Mouse (Mus musculus) midbrain, embryonic 13.5 days (tissue): ENCODE data around the gene Trmt1. TPM values are rescaled to one million over a fixed set of nuclear protein-coding genes. Genes with fewer than 3 reads are reported as not detected.

Source experiments
- ATAC-seq: fragments of 200-750 bp; cut with Nextera tagmentation; 2 replicates; pipeline ENCODE4 v1.8.0; 2017; ENCODE audit warnings: mild to moderate bottlenecking, moderate TSS enrichment, moderate library complexity
- H3K27ac ChIP-seq: fragments of 300-500 bp; sonication (generic); 2 replicates; pipeline ENCODE4 v1.5.1; 2015; ENCODE audit warnings: inconsistent platforms, mild to moderate bottlenecking, moderate library complexity
- H3K27me3 ChIP-seq: fragments of 300-500 bp; sonication (generic); 2 replicates; pipeline ENCODE4 v1.6.1; 2015; ENCODE audit warnings: mild to moderate bottlenecking, inconsistent platforms
- H3K36me3 ChIP-seq: fragments of 300-500 bp; sonication (generic); 2 replicates; pipeline ENCODE4 v1.6.1; 2015; ENCODE audit warnings: mild to moderate bottlenecking, inconsistent platforms
- H3K4me1 ChIP-seq: fragments of 300-500 bp; sonication (generic); replicated peaks from 2 replicates; pipeline ENCODE4 v1.6.1; 2015; ENCODE audit warnings: inconsistent platforms
- H3K4me2 ChIP-seq: fragments of 300-500 bp; sonication (generic); replicated peaks from 2 replicates; pipeline ENCODE4 v1.6.1; 2015; ENCODE audit warnings: moderate library complexity, mild to moderate bottlenecking, inconsistent platforms
- H3K4me3 ChIP-seq: fragments of 300-500 bp; sonication (generic); replicated peaks from 2 replicates; pipeline ENCODE4 v1.5.1; 2015; ENCODE audit warnings: mild to moderate bottlenecking, inconsistent platforms
- H3K9ac ChIP-seq: fragments of 300-500 bp; sonication (generic); replicated peaks from 2 replicates; pipeline ENCODE4 v1.6.1; 2015; ENCODE audit warnings: mild to moderate bottlenecking, inconsistent platforms
- H3K9me3 ChIP-seq: fragments of 300-500 bp; sonication (generic); 2 replicates; pipeline ENCODE4 v1.6.1; 2016; ENCODE audit warnings: mild to moderate bottlenecking, inconsistent platforms
- WGBS: fragments of 180-500 bp; shearing (Covaris S2); methylation state at CpG from one replicate; pipeline ENCODE4 v1.1.7; 2015; 5-methylcytosine and 5-hydroxymethylcytosine counted together
- polyA plus RNA-seq: library from polyadenylated mRNA; unstranded; fragments of >200 nt; fragmentation: Nextera tagmentation; extraction: Ambion mirVana; gene quantifications from 2 replicates; pipeline ENCODE4 v1.2.1, GENCODE M21; 2015

The Trmt1 gene
- polyA plus RNA-seq, 1 experiment from 2014 or later: 50.1 TPM

GRCm38 (mm10) chr8:84681476-84681875, 4.6 kb upstream of the Trmt1 start:
- Histone ChIP-seq H3K36me3 (peaks cover 23% of the 10 kb centered on the region), H3K9me3 (no peaks in the 10 kb centered on the region), H3K4me1 (peaks cover 31% of the 10 kb centered on the region), H3K27me3 (no peaks in the 10 kb centered on the region), H3K27ac (no peak overlapping the region), H3K9ac (no peak overlapping the region), H3K4me3 (no peak overlapping the region), H3K4me2 (no peak overlapping the region)
- 90% methylated on average over 2 of the region's 2 CpGs for WGBS
- ATAC-seq: no peak

GRCm38 (mm10) chr8:84682257-84682656, 3.9 kb upstream of the Trmt1 start:
- no peak for ATAC-seq
- peaks cover 18% of the 10 kb centered on the region for H3K36me3 ChIP-seq
- 88% methylated on average over 2 of the region's 2 CpGs for WGBS
- no peak overlapping the region for H3K9ac ChIP-seq
- no peaks in the 10 kb centered on the region for H3K27me3 ChIP-seq
- no peak overlapping the region for H3K27ac ChIP-seq
- H3K9me3 ChIP-seq: no peaks in the 10 kb centered on the region
- no peak overlapping the region for H3K4me2 ChIP-seq
- no peak overlapping the region for H3K4me3 ChIP-seq
- peaks cover 35% of the 10 kb centered on the region for H3K4me1 ChIP-seq

GRCm38 (mm10) chr8:84684537-84684936, 1.6 kb upstream of the Trmt1 start:
- Histone ChIP-seq H3K27ac (no peak overlapping the region), H3K9me3 (no peaks in the 10 kb centered on the region), H3K4me3 (no peak overlapping the region), H3K27me3 (no peaks in the 10 kb centered on the region), H3K9ac (no peak overlapping the region), H3K4me2 (no peak overlapping the region), H3K36me3 (peaks cover 16% of the 10 kb centered on the region), H3K4me1 (peaks cover 48% of the 10 kb centered on the region)
- no peak for ATAC-seq
- WGBS: 45% methylated on average over 3 of the region's 3 CpGs

GRCm38 (mm10) chr8:84687003-84687704, 1.0 kb downstream of the Trmt1 start:
- Histone ChIP-seq H3K4me2 (peak overlapping the region; percentile 93), H3K36me3 (peaks cover 18% of the 10 kb centered on the region), H3K9me3 (no peaks in the 10 kb centered on the region), H3K4me1 (peaks cover 56% of the 10 kb centered on the region), H3K27me3 (no peaks in the 10 kb centered on the region), H3K4me3 (peak overlapping the region; percentile 99), H3K9ac (peak overlapping the region; percentile 100), H3K27ac (peak overlapping the region; percentile 93)
- 1% methylated on average over 62 of the region's 62 CpGs for WGBS
- peak; percentile 35; the same call in 1 of the 2 replicates for ATAC-seq

- Histone ChIP-seq H3K4me3 (peak within 1 kb of the TSS; percentile 99), H3K9ac (peak within 1 kb of the TSS; percentile 100), H3K36me3 (peaks cover 18% of the 10 kb centered on the region), H3K4me1 (peaks cover 51% of the 10 kb centered on the region), H3K27ac (peak within 1 kb of the TSS; percentile 93), H3K27me3 (no peaks in the 10 kb centered on the region), H3K9me3 (no peaks in the 10 kb centered on the region), H3K4me2 (peak within 1 kb of the TSS; percentile 93)
- 1% methylated on average over 37 of the region's 37 CpGs for WGBS
- peak; percentile 87 for ATAC-seq
Measured at GRCm38 (mm10) chr8:84687705-84688100, 1.6 kb downstream of the Trmt1 start, which contains the start of gene Nacc1. Gene Nacc1, minus strand, starts transcription at chr8:84687862.

- peak overlapping the region; percentile 86 for H3K4me3 ChIP-seq
- H3K36me3 ChIP-seq: peaks cover 30% of the 10 kb centered on the region
- peaks cover 48% of the 10 kb centered on the region for H3K4me1 ChIP-seq
- no peaks in the 10 kb centered on the region for H3K9me3 ChIP-seq
- peak; percentile 80 for ATAC-seq
- 0 out of 2 replicates have a peak overlapping the region, but pooled peaks have one; percentile 36 for H3K27ac ChIP-seq
- under 1% methylated on average over 47 of the region's 47 CpGs for WGBS
- H3K4me2 ChIP-seq: peak overlapping the region; percentile 85
- H3K9ac ChIP-seq: peak overlapping the region; percentile 74
- no peaks in the 10 kb centered on the region for H3K27me3 ChIP-seq
Measured at GRCm38 (mm10) chr8:84689091-84689915, 3.2 kb downstream of the Trmt1 start.

- Histone ChIP-seq H3K27me3 (no peaks in the 10 kb centered on the region), H3K27ac (no peak overlapping the region), H3K36me3 (peaks cover 66% of the 10 kb centered on the region), H3K4me1 (peaks cover 17% of the 10 kb centered on the region), H3K9ac (no peak overlapping the region), H3K4me3 (no peak overlapping the region), H3K4me2 (no peak overlapping the region), H3K9me3 (no peaks in the 10 kb centered on the region)
- no peak for ATAC-seq
- WGBS: 87% methylated on average over 4 of the region's 4 CpGs
Measured at GRCm38 (mm10) chr8:84693332-84693731, 7.2 kb downstream of the Trmt1 start.

- no peak overlapping the region for H3K9ac ChIP-seq
- 93% methylated on average over 6 of the region's 6 CpGs for WGBS
- H3K9me3 ChIP-seq: no peaks in the 10 kb centered on the region
- peaks cover 85% of the 10 kb centered on the region for H3K36me3 ChIP-seq
- H3K4me1 ChIP-seq: peaks cover 4% of the 10 kb centered on the region
- no peak for ATAC-seq
- no peak overlapping the region for H3K4me2 ChIP-seq
- H3K27me3 ChIP-seq: peaks cover 2% of the 10 kb centered on the region; the same call in 1 of the 2 replicates
- no peak overlapping the region for H3K27ac ChIP-seq
- H3K4me3 ChIP-seq: no peak overlapping the region
Measured at GRCm38 (mm10) chr8:84695140-84695539, 9.0 kb downstream of the Trmt1 start.

- no peak overlapping the region for H3K4me3 ChIP-seq
- ATAC-seq: no peak
Measured at GRCm38 (mm10) chr8:84697166-84698130, 11.3 kb downstream of the Trmt1 start.

GRCm38 (mm10) chr8:84698288-84698687, 12.2 kb downstream of the Trmt1 start:
- WGBS: 91% methylated on average over 5 of the region's 5 CpGs

More at GRCm38 (mm10) chr8:84697166-84698130, 11.3 kb downstream of the Trmt1 start:
- Histone ChIP-seq H3K9ac (no peak overlapping the region), H3K4me2 (no peak overlapping the region), H3K27me3 (peaks cover 25% of the 10 kb centered on the region), H3K4me1 (no peaks in the 10 kb centered on the region; the same call in 1 of the 2 replicates), H3K27ac (no peak overlapping the region), H3K36me3 (peaks cover 72% of the 10 kb centered on the region), H3K9me3 (no peaks in the 10 kb centered on the region)
- 88% methylated on average over 14 of the region's 14 CpGs for WGBS

GRCm38 (mm10) chr8:84698929-84699401, 12.9 kb downstream of the Trmt1 start:
- Histone ChIP-seq H3K27ac (no peak overlapping the region), H3K36me3 (peaks cover 58% of the 10 kb centered on the region), H3K4me3 (no peak overlapping the region), H3K4me2 (no peak overlapping the region), H3K9me3 (no peaks in the 10 kb centered on the region), H3K9ac (no peak overlapping the region), H3K27me3 (peaks cover 41% of the 10 kb centered on the region), H3K4me1 (peaks cover 1% of the 10 kb centered on the region)
- 95% methylated on average over 9 of the region's 9 CpGs for WGBS
- no peak for ATAC-seq

More at GRCm38 (mm10) chr8:84698288-84698687, 12.2 kb downstream of the Trmt1 start:
- ATAC-seq: no peak
- Histone ChIP-seq H3K4me2 (no peak overlapping the region), H3K4me1 (no peaks in the 10 kb centered on the region; the same call in 1 of the 2 replicates), H3K27me3 (peaks cover 34% of the 10 kb centered on the region), H3K36me3 (peaks cover 65% of the 10 kb centered on the region), H3K27ac (no peak overlapping the region), H3K9me3 (no peaks in the 10 kb centered on the region), H3K9ac (no peak overlapping the region), H3K4me3 (no peak overlapping the region)
